Mouse (Mus musculus) forebrain, embryonic 12.5 days (tissue): ENCODE data around the gene Slc25a19. TPM values are rescaled to one million over a fixed set of nuclear protein-coding genes. Genes with fewer than 3 reads are reported as not detected.

ENCODE experiments used
- ATAC-seq: fragments of 200-750 bp; cut with Nextera tagmentation; 2 replicates; pipeline ENCODE4 v1.8.0; 2017; ENCODE audit warnings: moderate TSS enrichment; ENCODE audit not compliant: low FRiP score
- H3K27ac ChIP-seq: fragments of 300-500 bp; sonication (generic); 2 replicates; pipeline ENCODE4 v1.5.1; 2016; ENCODE audit warnings: mild to moderate bottlenecking
- H3K27me3 ChIP-seq: fragments of 300-500 bp; sonication (generic); 2 replicates; pipeline ENCODE4 v1.6.1; 2016; ENCODE audit warnings: mild to moderate bottlenecking
- H3K36me3 ChIP-seq: fragments of 300-500 bp; sonication (generic); replicated peaks from 2 replicates; pipeline ENCODE4 v1.6.1; 2016; ENCODE audit warnings: mild to moderate bottlenecking
- H3K4me1 ChIP-seq: fragments of 300-500 bp; sonication (generic); 2 replicates; pipeline ENCODE4 v1.6.1; 2016
- H3K4me2 ChIP-seq: fragments of 300-500 bp; sonication (generic); 2 replicates; pipeline ENCODE4 v1.6.1; 2016; ENCODE audit warnings: mild to moderate bottlenecking, moderate library complexity
- H3K4me3 ChIP-seq: fragments of 300-500 bp; sonication (generic); replicated peaks from 2 replicates; pipeline ENCODE4 v1.5.1; 2016; ENCODE audit warnings: mild to moderate bottlenecking
- H3K9ac ChIP-seq: fragments of 300-500 bp; sonication (generic); 2 replicates; pipeline ENCODE4 v1.6.1; 2016; ENCODE audit warnings: mild to moderate bottlenecking
- H3K9me3 ChIP-seq: fragments of 300-500 bp; sonication (generic); 2 replicates; pipeline ENCODE4 v1.6.1; 2016
- WGBS: fragments of 180-500 bp; shearing (Covaris S2); methylation state at CpG from one replicate; pipeline ENCODE4 v1.1.7; 2016; 5-methylcytosine and 5-hydroxymethylcytosine counted together
- polyA plus RNA-seq: library from polyadenylated mRNA; unstranded; fragments of >200 nt; fragmentation: Nextera tagmentation; extraction: Ambion mirVana; gene quantifications from 2 replicates; pipeline ENCODE4 v1.2.1, GENCODE M21; 2016

Slc25a19 gene
- polyA plus RNA-seq, 1 experiment from 2014 or later: 28.4 TPM

- Histone ChIP-seq H3K9me3 (no peaks in the 10 kb centered on the region), H3K4me1 (peaks cover 30% of the 10 kb centered on the region), H3K36me3 (peaks cover 23% of the 10 kb centered on the region), H3K4me3 (no peak overlapping the region), H3K27me3 (no peaks in the 10 kb centered on the region), H3K27ac (no peak overlapping the region), H3K9ac (no peak overlapping the region), H3K4me2 (no peak overlapping the region)
- WGBS: 96% methylated on average over 15 of the region's 15 CpGs
- no peak for ATAC-seq
These were observed 27.4 kb downstream of the Slc25a19 start for GRCm38 (mm10) chr11:115600743-115601142.

- H3K4me2 ChIP-seq: no peak overlapping the region
- H3K9ac ChIP-seq: no peak overlapping the region
- peaks cover 20% of the 10 kb centered on the region for H3K4me1 ChIP-seq
- no peak overlapping the region for H3K27ac ChIP-seq
- no peaks in the 10 kb centered on the region for H3K9me3 ChIP-seq
- H3K36me3 ChIP-seq: peaks cover 28% of the 10 kb centered on the region
- no peaks in the 10 kb centered on the region for H3K27me3 ChIP-seq
- H3K4me3 ChIP-seq: no peak overlapping the region
- 93% methylated on average over 7 of the region's 7 CpGs for WGBS
- ATAC-seq: no peak
These were observed 28.4 kb downstream of the Slc25a19 start for GRCm38 (mm10) chr11:115599722-115600121.

GRCm38 (mm10) chr11:115598309-115598708, 29.8 kb downstream of the Slc25a19 start:
- no peaks in the 10 kb centered on the region for H3K27me3 ChIP-seq
- H3K4me3 ChIP-seq: no peak overlapping the region
- no peak overlapping the region for H3K9ac ChIP-seq
- 94% methylated on average over 4 of the region's 4 CpGs for WGBS
- H3K27ac ChIP-seq: no peak overlapping the region
- H3K4me1 ChIP-seq: peaks cover 16% of the 10 kb centered on the region
- H3K4me2 ChIP-seq: no peak overlapping the region
- H3K9me3 ChIP-seq: no peaks in the 10 kb centered on the region
- no peak for ATAC-seq
- H3K36me3 ChIP-seq: peaks cover 42% of the 10 kb centered on the region

- H3K4me2 ChIP-seq: no peak overlapping the region
- peaks cover 65% of the 10 kb centered on the region for H3K36me3 ChIP-seq
- no peaks in the 10 kb centered on the region for H3K4me1 ChIP-seq
- no peaks in the 10 kb centered on the region for H3K9me3 ChIP-seq
- no peak overlapping the region for H3K27ac ChIP-seq
- ATAC-seq: no peak
- H3K4me3 ChIP-seq: no peak overlapping the region
- 95% methylated on average over 3 of the region's 3 CpGs for WGBS
- no peak overlapping the region for H3K9ac ChIP-seq
- no peaks in the 10 kb centered on the region for H3K27me3 ChIP-seq
These were observed 32.9 kb downstream of the Slc25a19 start for GRCm38 (mm10) chr11:115595209-115595608.

- WGBS: 89% methylated on average over 2 of the region's 2 CpGs
- Histone ChIP-seq H3K4me1 (no peaks in the 10 kb centered on the region), H3K9me3 (no peaks in the 10 kb centered on the region), H3K36me3 (peaks cover 92% of the 10 kb centered on the region), H3K4me3 (no peak overlapping the region), H3K4me2 (no peak overlapping the region), H3K27me3 (no peaks in the 10 kb centered on the region), H3K9ac (no peak overlapping the region), H3K27ac (no peak overlapping the region)
- ATAC-seq: no peak
These were observed 37.5 kb downstream of the Slc25a19 start for GRCm38 (mm10) chr11:115590526-115591075.

DNA sequence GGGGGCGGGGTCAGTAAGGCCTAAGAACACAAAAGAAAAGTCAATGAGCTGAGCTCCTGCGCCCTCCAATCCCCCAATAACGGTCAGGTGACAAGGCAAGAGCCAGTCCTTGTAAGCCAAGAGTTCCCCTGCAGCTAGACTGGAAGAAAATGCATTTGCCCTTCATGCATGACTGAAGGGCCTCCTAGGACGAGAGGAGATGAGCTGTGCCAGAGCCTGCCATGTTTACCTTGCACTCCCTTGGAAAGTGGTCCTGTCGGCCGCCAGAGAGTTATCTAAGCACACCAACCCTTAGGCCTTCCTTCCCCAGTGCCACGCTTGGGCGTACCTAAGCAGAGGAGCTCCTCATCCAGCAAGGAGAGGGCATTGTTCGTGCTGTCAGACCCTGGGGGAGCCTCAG, 40.1 kb downstream of the Slc25a19 start:
- 84% methylated on average over 9 of the region's 9 CpGs for WGBS
- Histone ChIP-seq H3K4me2 (no peak overlapping the region), H3K27ac (no peak overlapping the region), H3K9ac (no peak overlapping the region), H3K9me3 (no peaks in the 10 kb centered on the region), H3K4me3 (no peak overlapping the region), H3K4me1 (no peaks in the 10 kb centered on the region), H3K36me3 (peaks cover 96% of the 10 kb centered on the region), H3K27me3 (no peaks in the 10 kb centered on the region)
- no peak for ATAC-seq

- no peak overlapping the region for H3K4me3 ChIP-seq
- H3K27ac ChIP-seq: no peak overlapping the region
- H3K27me3 ChIP-seq: no peaks in the 10 kb centered on the region
- no peak overlapping the region for H3K9ac ChIP-seq
- H3K4me2 ChIP-seq: no peak overlapping the region
- H3K36me3 ChIP-seq: peaks cover 97% of the 10 kb centered on the region
- no peaks in the 10 kb centered on the region for H3K9me3 ChIP-seq
- 92% methylated on average over 9 of the region's 9 CpGs for WGBS
- ATAC-seq: no peak
- H3K4me1 ChIP-seq: no peaks in the 10 kb centered on the region
These were observed 41.7 kb downstream of the Slc25a19 start for GRCm38 (mm10) chr11:115586403-115586802.

DNA sequence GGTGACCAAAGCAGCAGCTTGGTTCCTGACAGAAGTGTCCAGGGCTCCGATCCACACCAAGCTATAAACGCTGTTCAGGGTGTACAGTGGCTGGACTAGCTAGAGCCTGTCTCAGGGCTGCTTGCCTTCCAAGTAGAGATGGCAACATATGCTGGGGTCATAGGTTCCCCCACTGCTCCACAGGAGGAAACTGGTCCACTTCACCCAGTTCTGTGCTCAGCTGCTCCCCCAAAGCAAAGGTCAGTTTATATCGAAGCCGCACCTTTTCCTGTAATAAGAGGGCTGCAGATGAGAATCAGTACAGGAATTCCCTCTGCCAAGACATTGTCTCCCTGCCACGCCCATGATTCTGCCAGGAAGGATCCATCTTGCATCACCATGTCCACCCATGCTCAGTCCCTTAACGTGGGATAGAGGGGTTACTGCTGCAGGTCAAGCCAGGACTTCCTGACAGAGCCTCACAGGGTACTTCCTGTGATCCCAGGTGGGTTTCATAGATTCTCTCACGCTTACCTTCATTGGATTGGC, 42.5 kb downstream of the Slc25a19 start:
- Histone ChIP-seq H3K9me3 (no peaks in the 10 kb centered on the region), H3K27me3 (no peaks in the 10 kb centered on the region), H3K36me3 (peaks cover 97% of the 10 kb centered on the region), H3K4me1 (no peaks in the 10 kb centered on the region), H3K4me2 (no peak overlapping the region), H3K4me3 (no peak overlapping the region), H3K9ac (no peak overlapping the region), H3K27ac (no peak overlapping the region)
- ATAC-seq: no peak
- WGBS: 89% methylated on average over 7 of the region's 7 CpGs

DNA sequence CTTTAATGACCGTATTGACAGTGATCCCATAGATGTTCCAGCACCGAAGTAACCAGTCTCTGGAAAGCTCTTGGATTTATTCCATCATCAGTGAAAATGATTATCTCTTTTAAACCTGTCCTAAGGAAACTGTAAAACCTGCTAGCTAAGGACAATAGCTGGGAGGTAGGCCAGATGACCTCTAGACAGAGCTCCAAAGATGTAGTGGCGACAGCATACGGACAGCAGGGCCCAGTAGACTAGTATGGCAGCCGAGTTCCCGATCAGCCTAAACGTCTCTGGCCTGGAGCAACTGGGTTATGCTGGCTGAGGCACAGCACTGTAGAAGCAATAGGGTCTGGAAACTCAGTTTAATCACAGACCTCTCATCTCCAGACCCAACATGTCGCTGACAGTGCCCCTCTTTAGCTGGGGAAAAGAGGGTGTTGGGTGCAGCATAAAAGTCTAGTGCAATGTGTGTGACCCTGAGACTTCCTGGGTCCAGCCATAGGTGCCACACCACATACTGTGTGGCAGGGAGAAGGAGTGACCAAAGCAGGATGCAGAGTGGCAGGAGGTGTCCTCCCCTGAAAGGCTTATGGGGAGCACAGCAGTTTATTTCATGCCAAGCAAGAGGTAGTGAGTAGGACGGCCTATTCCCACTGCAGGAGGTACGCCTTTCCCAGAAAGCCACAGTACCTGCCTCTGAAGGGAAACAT, 43.6 kb downstream of the Slc25a19 start:
- no peaks in the 10 kb centered on the region for H3K9me3 ChIP-seq
- no peak overlapping the region for H3K4me3 ChIP-seq
- WGBS: 89% methylated on average over 10 of the region's 10 CpGs
- H3K36me3 ChIP-seq: peaks cover 94% of the 10 kb centered on the region
- ATAC-seq: no peak
- no peak overlapping the region for H3K9ac ChIP-seq
- no peak overlapping the region for H3K4me2 ChIP-seq
- H3K4me1 ChIP-seq: no peaks in the 10 kb centered on the region
- no peak overlapping the region for H3K27ac ChIP-seq
- H3K27me3 ChIP-seq: no peaks in the 10 kb centered on the region

GRCm38 (mm10) chr11:115582913-115583606, 45.0 kb downstream of the Slc25a19 start:
- no peak overlapping the region for H3K4me3 ChIP-seq
- no peaks in the 10 kb centered on the region for H3K9me3 ChIP-seq
- WGBS: 85% methylated on average over 10 of the region's 10 CpGs
- H3K4me2 ChIP-seq: no peak overlapping the region
- no peak overlapping the region for H3K9ac ChIP-seq
- H3K36me3 ChIP-seq: peaks cover 97% of the 10 kb centered on the region
- H3K27ac ChIP-seq: no peak overlapping the region
- no peak for ATAC-seq
- H3K4me1 ChIP-seq: no peaks in the 10 kb centered on the region
- H3K27me3 ChIP-seq: no peaks in the 10 kb centered on the region

DNA sequence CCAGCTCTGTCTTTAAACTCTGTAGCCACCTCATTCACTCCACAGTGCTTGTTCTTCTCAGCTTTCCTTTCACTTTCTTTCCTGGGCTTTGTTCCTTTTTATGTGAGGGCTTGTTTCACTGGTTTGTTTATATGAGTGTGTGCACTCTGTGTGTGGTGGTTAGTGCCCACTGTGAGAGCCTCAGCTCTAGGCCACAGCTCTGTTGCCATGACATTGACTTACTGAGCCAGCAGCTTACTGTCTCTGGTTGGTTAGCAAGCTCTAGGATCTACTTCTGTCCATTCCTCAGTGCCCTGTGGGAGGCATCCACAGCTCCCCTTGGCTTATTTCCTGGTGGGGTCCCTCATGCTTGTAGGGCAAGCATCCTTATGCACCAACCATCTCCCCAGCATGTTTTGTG, 49.0 kb downstream of the Slc25a19 start:
- Histone ChIP-seq H3K4me2 (no peak overlapping the region), H3K27ac (no peak overlapping the region), H3K9me3 (no peaks in the 10 kb centered on the region), H3K9ac (no peak overlapping the region), H3K36me3 (peaks cover 75% of the 10 kb centered on the region), H3K4me3 (no peak overlapping the region), H3K4me1 (no peaks in the 10 kb centered on the region), H3K27me3 (no peaks in the 10 kb centered on the region)
- no peak for ATAC-seq

DNA sequence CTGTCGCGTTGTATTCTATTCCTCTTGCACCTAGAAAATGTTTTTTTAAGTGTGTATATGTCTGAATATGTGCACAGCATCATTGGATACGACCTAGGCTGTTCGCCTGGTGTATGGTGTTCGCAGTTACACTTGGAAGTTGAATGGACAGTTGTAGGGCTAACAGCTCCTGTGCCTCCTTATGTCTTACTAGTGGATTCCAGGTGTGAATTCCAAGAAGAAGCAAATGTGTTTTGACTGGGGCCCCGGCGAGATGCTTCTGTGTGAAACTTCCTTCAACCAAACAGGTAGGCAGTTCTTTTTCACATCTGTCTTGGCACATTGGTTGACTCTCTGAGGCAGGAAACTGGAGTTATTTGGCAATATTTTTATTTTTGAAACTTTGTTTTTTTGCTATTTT, 63.1 kb downstream of the Slc25a19 start:
- Histone ChIP-seq H3K9me3 (no peaks in the 10 kb centered on the region), H3K9ac (peak overlapping the region; percentile 70), H3K36me3 (peaks cover 43% of the 10 kb centered on the region), H3K4me1 (peaks cover 13% of the 10 kb centered on the region), H3K4me2 (peak overlapping the region; percentile 66), H3K27me3 (no peaks in the 10 kb centered on the region), H3K4me3 (peak overlapping the region; percentile 79), H3K27ac (no peak overlapping the region)
- WGBS: 20% methylated on average over 7 of the region's 7 CpGs
- ATAC-seq: no peak
